Mouse (Mus musculus) lung, postnatal 0 days (tissue): ENCODE measurements at regions not wholly inside any gene's neighbourhood (a gene's known extent, or its start where the extent isn't known, plus 50 kb on each side); places are given as distances from the start of the nearest gene placed in this dataset.
A peak's percentile ranks its signal among the peaks of the same experiment; 100 is the strongest.

Experiments
- ATAC-seq: fragments of 200-750 bp; cut with Nextera tagmentation; 2 replicates; pipeline ENCODE4 v1.8.0; 2017; ENCODE audit warnings: moderate library complexity
- DNase-seq: peaks from one replicate; pipeline ENCODE4 v3.0.0-alpha.2; 2016; ENCODE audit warnings: low spot score
- H3K27ac ChIP-seq: fragments of 300-500 bp; sonication (generic); 2 replicates; pipeline ENCODE4 v1.5.1; 2014; ENCODE audit warnings: antibody characterized with exemption, mild to moderate bottlenecking, low read length, mixed read lengths
- H3K27me3 ChIP-seq: fragments of 300-500 bp; sonication (generic); replicated peaks from 2 replicates; pipeline ENCODE4 v1.6.1; 2014; ENCODE audit warnings: low read length, mixed read lengths; ENCODE audit not compliant: insufficient read depth
- H3K36me3 ChIP-seq: fragments of 300-500 bp; sonication (generic); 2 replicates; pipeline ENCODE4 v1.6.1; 2014; ENCODE audit warnings: low read length, mixed read lengths; ENCODE audit not compliant: insufficient read depth
- H3K4me1 ChIP-seq: fragments of 300-500 bp; sonication (generic); 2 replicates; pipeline ENCODE4 v1.6.1; 2014; ENCODE audit warnings: antibody characterized with exemption, low read depth, low read length, mixed read lengths; ENCODE audit not compliant: insufficient read depth
- H3K4me2 ChIP-seq: fragments of 300-500 bp; sonication (generic); replicated peaks from 2 replicates; pipeline ENCODE4 v1.6.1; 2014; ENCODE audit warnings: low read depth, mild to moderate bottlenecking, low read length, moderate library complexity, mixed read lengths
- H3K4me3 ChIP-seq: fragments of 300-500 bp; sonication (generic); 2 replicates; pipeline ENCODE4 v1.5.1; 2014; ENCODE audit warnings: low read depth, low read length
- H3K9ac ChIP-seq: fragments of 300-500 bp; sonication (generic); replicated peaks from 2 replicates; pipeline ENCODE4 v1.6.1; 2014; ENCODE audit warnings: low read depth, mild to moderate bottlenecking
- H3K9me3 ChIP-seq: fragments of 300-500 bp; sonication (generic); 2 replicates; pipeline ENCODE4 v1.6.1; 2016; ENCODE audit warnings: low read length, mixed read lengths
- CTCF ChIP-seq: IDR thresholded peaks from 2 replicates; pipeline ENCODE4 v1.5.1; 2016; ENCODE audit warnings: antibody characterized with exemption, mild to moderate bottlenecking
- EP300 ChIP-seq: IDR thresholded peaks from 2 replicates; pipeline ENCODE4 v1.6.1; 2016; ENCODE audit warnings: antibody characterized with exemption, mild to moderate bottlenecking, control low read depth
- WGBS: fragments of 180-500 bp; shearing (Covaris S2); extraction: QIAGEN DNeasy Blood & Tissue Kit; methylation state at CpG from one replicate; pipeline ENCODE4 v1.1.7; 2014; 5-methylcytosine and 5-hydroxymethylcytosine counted together

DNA sequence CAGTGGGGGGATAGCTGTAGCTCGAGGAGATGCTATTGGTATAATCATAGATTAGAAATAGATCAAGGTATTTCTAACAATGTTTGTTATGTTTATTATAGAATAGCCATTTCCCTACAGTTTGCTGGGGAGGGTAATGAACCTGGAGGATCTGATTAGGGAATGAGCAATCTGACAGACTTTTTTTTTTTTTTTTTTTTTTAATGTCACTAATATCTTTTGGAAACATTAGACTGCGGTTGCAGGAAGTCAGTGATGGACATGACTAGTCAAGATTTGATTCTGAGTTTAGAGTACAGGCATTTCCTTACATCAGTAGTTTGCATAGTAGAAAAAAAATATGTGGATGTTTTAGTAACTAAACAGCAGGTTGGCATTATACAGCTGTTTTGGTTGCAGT is 111.7 kb upstream of the Map3k1 start:
- H3K4me2 ChIP-seq, result no peak overlapping the region
- H3K4me3 ChIP-seq, result no peak overlapping the region
- no peaks in the 10 kb centered on the region for H3K4me1 ChIP-seq
- TF ChIP-seq EP300, result no peak
- no peak for TF ChIP-seq CTCF
- WGBS, result 80% methylated on average over 2 of the region's 2 CpGs
- H3K27me3 ChIP-seq, result no peaks in the 10 kb centered on the region
- H3K9ac ChIP-seq, result no peak overlapping the region
- H3K9me3 ChIP-seq, result no peaks in the 10 kb centered on the region
- no peak overlapping the region for H3K27ac ChIP-seq
- H3K36me3 ChIP-seq, result no peaks in the 10 kb centered on the region
- DNase-seq, result no peak
- ATAC-seq, result no peak

DNA sequence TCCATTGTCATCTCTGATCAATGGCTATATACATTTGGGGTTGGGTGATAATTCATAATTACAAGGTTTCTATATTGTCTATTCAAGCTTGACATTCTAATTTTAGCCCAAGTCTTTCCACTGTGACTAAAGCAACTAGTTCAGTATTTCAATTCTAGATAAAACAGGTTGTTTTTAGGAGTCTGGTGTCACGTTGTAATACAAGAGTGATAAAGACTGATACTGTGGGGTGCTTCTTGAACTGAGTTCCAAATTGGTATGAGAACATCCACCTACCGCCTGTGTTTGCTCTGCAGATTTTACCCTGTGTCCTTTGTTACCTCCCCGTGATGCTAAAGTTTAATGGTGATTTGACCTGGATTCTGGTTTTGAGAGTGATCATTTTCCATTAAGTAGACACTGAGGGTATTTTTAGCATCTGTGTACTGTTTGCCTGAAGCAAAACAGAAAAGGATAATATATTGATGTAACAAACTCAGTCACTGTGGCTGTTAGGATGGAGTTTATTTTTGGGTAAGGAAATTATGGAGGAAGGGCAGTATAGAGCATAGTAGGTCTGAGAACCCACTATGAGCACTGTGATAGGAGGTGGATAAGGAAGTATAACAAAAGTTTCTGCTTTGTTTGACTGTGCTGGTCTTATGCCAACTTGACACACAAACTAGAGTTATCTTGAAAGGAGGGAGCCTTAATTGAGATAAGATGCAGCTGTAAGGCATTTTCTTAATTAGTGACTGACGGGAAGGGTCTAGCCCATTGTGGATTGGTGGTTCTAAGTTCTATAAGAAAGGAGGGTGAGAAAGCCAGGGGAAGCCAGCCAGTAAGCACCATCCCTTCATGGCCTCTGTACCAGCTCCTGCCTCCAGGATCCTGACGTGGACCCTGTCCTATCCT is 112.6 kb upstream of the Map3k1 start:
- no peak overlapping the region for H3K4me2 ChIP-seq

DNA sequence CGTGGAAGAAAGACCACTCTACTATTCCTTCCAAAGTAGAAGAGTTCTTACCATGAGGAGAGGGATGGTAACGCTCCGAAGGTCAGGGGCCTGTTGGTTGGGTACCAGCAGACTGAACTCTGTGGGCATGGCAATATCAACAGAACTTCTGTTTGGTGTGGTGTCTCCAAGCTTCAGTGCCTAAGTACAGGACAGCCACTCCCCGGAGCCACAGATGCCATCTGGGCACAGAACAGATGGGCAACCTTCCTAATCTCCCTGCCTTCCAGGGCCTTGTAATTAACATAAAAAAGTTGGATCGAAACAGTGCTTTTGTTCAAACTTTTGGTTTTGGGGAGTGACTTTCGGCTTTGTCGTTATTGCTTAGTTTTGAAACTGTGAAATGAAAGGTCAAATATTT is 116.6 kb upstream of the Map3k1 start:
- H3K4me2 ChIP-seq, result no peak overlapping the region
- TF ChIP-seq EP300, result no peak
- TF ChIP-seq CTCF, result no peak
- WGBS, result 94% methylated on average over 7 of the region's 7 CpGs
- no peak overlapping the region for H3K4me3 ChIP-seq
- DNase-seq, result no peak
- H3K27ac ChIP-seq, result no peak overlapping the region
- no peaks in the 10 kb centered on the region for H3K9me3 ChIP-seq
- no peak for ATAC-seq
- H3K9ac ChIP-seq, result no peak overlapping the region
- no peaks in the 10 kb centered on the region for H3K27me3 ChIP-seq
- H3K4me1 ChIP-seq, result no peaks in the 10 kb centered on the region
- no peaks in the 10 kb centered on the region for H3K36me3 ChIP-seq

More for the DNA sequence above, 112.6 kb upstream of the Map3k1 start:
- no peak for TF ChIP-seq CTCF
- TF ChIP-seq EP300, result no peak
- Histone ChIP-seq H3K9me3 (no peaks in the 10 kb centered on the region), H3K4me3 (no peak overlapping the region), H3K27me3 (no peaks in the 10 kb centered on the region), H3K36me3 (no peaks in the 10 kb centered on the region), H3K4me1 (no peaks in the 10 kb centered on the region), H3K27ac (no peak overlapping the region), H3K9ac (no peak overlapping the region)
- ATAC-seq, result no peak
- WGBS, result 90% methylated on average over 5 of the region's 5 CpGs
- no peak for DNase-seq

DNA sequence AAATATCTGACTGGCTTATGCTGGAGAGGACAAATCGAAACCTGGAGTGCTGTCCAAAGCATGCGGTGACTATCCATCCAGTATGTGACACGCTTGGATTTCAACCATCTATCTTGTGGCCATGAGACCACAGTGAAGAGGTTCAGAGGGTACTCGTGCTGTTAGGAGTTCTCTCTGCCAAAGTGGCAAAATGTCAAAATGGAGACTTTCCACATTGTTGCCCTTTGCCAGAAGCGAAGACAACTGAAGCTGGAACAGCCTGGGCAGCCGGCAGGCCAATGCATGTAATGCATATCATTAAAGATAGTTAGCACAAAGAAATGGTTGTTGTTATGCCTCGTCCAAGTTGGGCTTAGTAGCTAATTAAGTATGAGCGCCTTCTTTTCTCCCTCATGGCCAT is 118.0 kb upstream of the Map3k1 start:
- Histone ChIP-seq H3K27ac (no peak overlapping the region), H3K4me2 (no peak overlapping the region), H3K4me1 (no peaks in the 10 kb centered on the region), H3K9me3 (no peaks in the 10 kb centered on the region), H3K4me3 (no peak overlapping the region), H3K27me3 (no peaks in the 10 kb centered on the region), H3K36me3 (no peaks in the 10 kb centered on the region), H3K9ac (no peak overlapping the region)
- WGBS, result 84% methylated on average over 8 of the region's 8 CpGs
- no peak for DNase-seq
- no peak for ATAC-seq
- TF ChIP-seq EP300 (no peak), CTCF (no peak)

DNA sequence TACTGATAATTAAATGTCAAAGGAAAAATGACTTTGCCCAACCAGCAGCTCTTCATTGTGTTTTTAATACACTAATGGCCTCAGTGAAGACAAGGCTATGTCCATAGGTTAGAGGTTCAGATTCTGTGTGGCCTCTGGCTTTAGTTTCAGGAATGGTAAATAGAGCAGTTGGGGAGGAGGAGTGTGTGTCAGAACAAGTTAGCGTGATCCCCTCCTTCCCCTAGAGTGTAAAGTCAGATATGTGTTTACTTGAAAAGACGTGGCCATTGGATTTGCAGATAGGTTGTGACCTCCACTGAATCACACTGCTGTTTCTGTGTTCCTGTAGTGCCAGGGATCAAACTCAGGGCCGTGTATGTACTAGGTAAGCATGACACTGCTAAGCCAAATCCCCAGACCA is 118.7 kb upstream of the Map3k1 start:
- DNase-seq, result no peak
- H3K36me3 ChIP-seq, result no peaks in the 10 kb centered on the region
- H3K9me3 ChIP-seq, result no peaks in the 10 kb centered on the region
- ATAC-seq, result no peak
- no peaks in the 10 kb centered on the region for H3K27me3 ChIP-seq
- TF ChIP-seq CTCF (no peak), EP300 (no peak)
- H3K4me1 ChIP-seq, result no peaks in the 10 kb centered on the region
- no peak overlapping the region for H3K4me3 ChIP-seq
- no peak overlapping the region for H3K27ac ChIP-seq
- no peak overlapping the region for H3K4me2 ChIP-seq
- H3K9ac ChIP-seq, result no peak overlapping the region
- 58% methylated on average over 3 of the region's 3 CpGs for WGBS

DNA sequence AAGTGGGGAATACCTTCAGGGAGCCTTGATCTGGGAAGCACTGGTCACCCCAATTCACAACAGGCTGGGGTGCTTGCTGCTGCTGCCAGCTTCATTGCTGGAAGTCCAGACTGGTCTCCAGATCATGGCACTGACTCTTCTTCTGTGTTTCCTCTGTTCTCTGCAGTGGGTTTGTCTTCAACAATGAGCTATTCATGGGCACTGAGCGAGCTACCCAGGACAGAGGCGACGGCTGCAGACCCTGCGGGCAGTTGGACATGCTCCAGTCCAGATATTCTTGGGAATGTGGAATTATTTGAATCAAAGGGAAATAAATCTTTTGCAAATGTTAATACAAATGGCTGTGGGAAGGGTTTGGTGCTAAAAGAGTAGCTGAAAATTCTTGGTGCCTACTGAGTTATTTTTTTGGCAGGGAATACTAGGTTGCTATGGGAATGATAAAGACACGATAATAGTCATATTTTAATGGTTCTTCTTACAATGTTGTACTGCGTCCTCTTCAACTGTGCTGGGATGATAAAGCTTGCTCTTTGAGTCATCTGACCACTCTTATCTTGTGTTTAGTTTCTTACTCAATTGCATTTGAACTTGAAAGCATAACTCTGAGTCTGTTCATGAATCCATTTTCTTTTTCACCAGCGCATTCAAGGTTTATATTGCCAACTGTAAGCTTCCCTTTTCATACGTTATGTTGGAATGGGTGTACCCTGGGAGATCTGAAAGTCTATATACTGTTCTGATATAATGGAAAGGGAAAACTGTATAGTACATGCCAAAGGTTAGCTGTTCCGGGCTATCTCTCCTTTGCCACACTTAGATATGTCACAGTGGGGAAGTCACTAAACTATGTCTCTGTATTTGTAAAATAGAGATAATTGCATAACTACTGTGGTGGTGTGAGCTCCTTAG is 120.1 kb upstream of the Map3k1 start:
- peak; percentile 13 for DNase-seq
- no peak for ATAC-seq
- no peak for TF ChIP-seq CTCF
- TF ChIP-seq EP300, result no peak

More for the DNA sequence above, 120.1 kb upstream of the Map3k1 start:
- no peaks in the 10 kb centered on the region for H3K4me1 ChIP-seq
- H3K4me3 ChIP-seq, result no peak overlapping the region
- H3K27ac ChIP-seq, result no peak overlapping the region
- no peak overlapping the region for H3K9ac ChIP-seq
- no peaks in the 10 kb centered on the region for H3K27me3 ChIP-seq
- no peaks in the 10 kb centered on the region for H3K9me3 ChIP-seq
- no peak overlapping the region for H3K4me2 ChIP-seq
- no peaks in the 10 kb centered on the region for H3K36me3 ChIP-seq
- WGBS, result 50% methylated on average over 9 of the region's 9 CpGs
